Mouse (Mus musculus): ENCODE results near the gene Ttll5. TPM values are rescaled to one million over a fixed set of nuclear protein-coding genes. Genes with fewer than 3 reads are reported as not detected.

Ttll5 gene
- total RNA-seq (2021): 10 to 100 TPM; 42.3 to 47.3 TPM
- long read RNA-seq, experiment 1, partial matches to known transcripts: 4 of 8 reads
- long read RNA-seq, experiment 1, other reads (novel, unspliced or antisense): 3 of 8 reads
- long read RNA-seq, experiment 2, full-length matches to known transcripts: 3 of 20 reads
- long read RNA-seq, experiment 2, partial matches to known transcripts: 10 of 20 reads
- long read RNA-seq, experiment 2, other reads (novel, unspliced or antisense): 7 of 20 reads

GRCm38 (mm10) chr12:85824438-85825264, at the start of gene Ttll5, which contains the start of gene Erg28:
Gene Ttll5 (plus strand): TSS chr12:85824659.
Gene Erg28 (minus strand): TSS chr12:85824550.
- peak; percentile 97 to 98 for DNase-seq (ENCODE audit: low spot score in 2 of 2)

DNA sequence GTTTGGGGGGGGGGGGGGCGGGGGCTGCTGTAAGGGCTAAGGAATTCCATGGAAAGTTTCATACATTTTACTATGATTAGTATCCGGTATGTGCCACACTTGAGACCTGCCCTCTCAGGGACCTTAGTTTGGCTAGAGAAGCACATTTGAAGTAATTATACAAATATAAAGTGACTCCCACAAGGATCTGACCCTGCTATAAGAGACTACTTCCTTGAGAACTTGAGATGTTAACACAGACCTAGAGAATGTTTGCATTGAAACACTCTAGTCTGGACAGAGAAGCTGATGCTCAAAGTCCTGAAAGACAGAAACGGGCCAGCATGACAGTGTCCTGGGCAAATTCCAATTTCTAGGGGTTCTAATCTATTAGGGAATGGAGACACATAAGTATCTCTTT, 45.5 kb upstream of the Ttll5 start:
- no peak for DNase-seq (ENCODE audit: low spot score in 2 of 2)

- no peak for DNase-seq (ENCODE audit: low spot score in 2 of 2)
Measured at GRCm38 (mm10) chr12:85779707-85780106, 44.8 kb upstream of the Ttll5 start.

- no peak for DNase-seq (ENCODE audit: low spot score in 2 of 2)
Measured at GRCm38 (mm10) chr12:85781606-85782005, 42.9 kb upstream of the Ttll5 start.

- DNase-seq (ENCODE audit: low spot score in 2 of 2): no peak
Measured at GRCm38 (mm10) chr12:85784916-85785815, 39.3 kb upstream of the Ttll5 start.

- DNase-seq (ENCODE audit: low spot score in 2 of 2): no peak
Measured at GRCm38 (mm10) chr12:85792158-85792557, 32.3 kb upstream of the Ttll5 start.

- peak; percentile 44 to 59 for DNase-seq (ENCODE audit: low spot score in 2 of 2)
Measured at GRCm38 (mm10) chr12:85792821-85793346, 31.6 kb upstream of the Ttll5 start.

DNA sequence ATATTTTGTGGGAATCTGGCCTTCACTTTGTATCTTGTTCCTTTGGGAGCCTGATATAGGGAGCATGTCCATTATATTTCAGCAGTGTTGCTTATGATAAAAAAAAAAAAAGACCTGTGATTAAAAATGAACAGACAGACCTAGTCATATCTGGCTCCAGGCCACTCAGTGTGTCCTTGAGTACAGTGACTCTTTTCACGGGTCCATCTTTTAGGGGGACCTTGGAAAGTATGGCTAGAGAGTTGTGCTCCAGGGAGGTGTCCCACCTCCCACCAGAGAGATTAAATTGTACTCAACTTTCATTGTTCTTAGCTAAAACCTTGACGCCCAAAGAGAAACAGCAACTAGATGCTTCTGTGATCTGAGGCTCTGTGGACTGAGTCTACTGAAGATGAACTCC, 30.4 kb upstream of the Ttll5 start:
- DNase-seq (ENCODE audit: low spot score in 2 of 2): no peak

- no peak for DNase-seq (ENCODE audit: low spot score in 2 of 2)
Measured at GRCm38 (mm10) chr12:85795551-85795950, 28.9 kb upstream of the Ttll5 start.

- peak; percentile 33 to 47 for DNase-seq (ENCODE audit: low spot score in 2 of 2)
Measured at GRCm38 (mm10) chr12:85800031-85800430, 24.4 kb upstream of the Ttll5 start.

GRCm38 (mm10) chr12:85809726-85810125, 14.7 kb upstream of the Ttll5 start:
- no peak for DNase-seq (ENCODE audit: low spot score in 2 of 2)

- DNase-seq (ENCODE audit: low spot score in 2 of 2): no peak
Measured at GRCm38 (mm10) chr12:85810959-85811358, 13.5 kb upstream of the Ttll5 start.

GRCm38 (mm10) chr12:85811676-85812075, 12.8 kb upstream of the Ttll5 start:
- DNase-seq (ENCODE audit: low spot score in 2 of 2): no peak

- DNase-seq (ENCODE audit: low spot score in 2 of 2): no peak
Measured at GRCm38 (mm10) chr12:85813599-85813998, 10.9 kb upstream of the Ttll5 start.

DNA sequence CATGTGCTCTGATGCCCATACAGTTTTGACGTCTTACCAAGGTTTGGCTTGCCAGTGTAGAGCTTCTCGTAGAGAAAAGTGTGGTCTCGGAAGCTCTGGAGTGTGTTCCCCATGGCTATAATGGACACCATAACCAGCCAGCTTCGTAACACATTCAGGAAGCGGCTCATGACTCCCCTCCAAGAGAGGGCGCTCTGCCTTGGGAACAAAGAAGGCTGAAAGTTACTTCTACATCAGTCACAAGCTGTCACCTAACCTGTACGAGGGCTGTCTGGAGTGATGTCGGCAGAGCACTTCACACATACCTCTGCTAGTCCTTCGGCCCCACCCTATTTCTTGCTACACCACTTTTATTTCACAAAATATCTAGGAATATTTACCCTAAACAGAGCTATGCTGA, 2.4 kb upstream of the Ttll5 start:
- DNase-seq (ENCODE audit: low spot score in 2 of 2): no peak

DNA sequence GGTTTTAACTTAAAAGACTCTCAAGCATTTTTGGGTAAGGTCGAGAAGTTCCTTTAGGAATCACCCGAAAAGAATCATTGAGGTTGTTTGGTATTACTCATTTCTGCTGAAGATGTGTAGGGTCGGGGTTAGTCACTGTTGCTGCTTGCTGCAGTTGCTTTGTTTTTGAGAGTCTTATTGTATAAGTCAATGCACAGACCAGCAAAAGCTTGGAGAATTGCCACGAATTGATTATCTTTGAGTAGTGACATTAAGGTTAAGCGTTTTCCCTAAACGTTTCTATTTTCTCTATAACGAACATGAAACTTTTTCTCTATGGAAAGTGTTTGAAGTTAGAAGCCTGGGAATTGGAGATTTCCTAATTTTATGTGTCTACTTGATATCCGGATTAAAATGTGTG, 902 bp downstream of the Ttll5 start:
- DNase-seq (ENCODE audit: low spot score in 2 of 2): no peak

DNA sequence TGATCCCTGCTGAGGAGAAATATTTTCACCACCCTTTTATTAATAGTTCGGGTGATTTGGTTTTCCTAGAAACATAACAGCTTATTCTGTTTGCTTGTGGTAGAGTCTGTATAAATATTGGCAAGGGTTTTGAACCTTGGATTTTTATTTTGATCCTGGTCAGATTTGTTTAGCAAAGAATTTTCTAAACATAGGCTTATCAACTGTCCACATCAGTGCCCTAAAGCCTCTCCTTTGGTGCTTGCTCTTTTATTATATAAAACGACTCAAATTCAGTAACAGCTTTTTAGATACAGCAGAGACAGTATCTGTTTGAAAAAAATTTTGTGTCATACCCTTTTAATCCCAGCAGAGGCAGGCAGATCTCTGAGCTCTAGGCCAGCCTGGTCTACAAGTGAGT, 1.4 kb downstream of the Ttll5 start:
- DNase-seq (ENCODE audit: low spot score in 2 of 2): no peak

DNA sequence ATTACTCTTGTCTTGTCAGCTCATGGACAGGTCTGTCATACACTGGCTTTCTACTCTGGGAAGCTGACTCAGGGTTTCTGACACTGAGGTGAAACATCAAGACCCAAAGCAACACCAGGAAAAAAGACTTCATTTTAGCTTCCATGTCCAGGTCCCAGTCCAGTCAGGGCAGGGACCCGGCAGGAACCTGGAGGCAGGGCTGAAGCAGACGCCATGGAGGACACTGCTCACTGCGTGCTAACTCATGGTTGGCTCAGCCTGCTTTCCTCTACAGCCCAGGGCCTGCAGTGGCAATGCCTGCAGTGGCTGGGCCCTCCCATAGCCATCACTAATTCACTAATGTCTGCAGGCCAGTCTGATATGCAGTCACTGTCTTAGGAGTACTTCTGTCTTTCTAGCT, 4.4 kb downstream of the Ttll5 start:
- DNase-seq (ENCODE audit: low spot score in 2 of 2): no peak

- no peak for DNase-seq (ENCODE audit: low spot score in 2 of 2)
Measured at GRCm38 (mm10) chr12:85829866-85830265, 5.4 kb downstream of the Ttll5 start.

- no peak for DNase-seq (ENCODE audit: low spot score in 2 of 2)
Measured at GRCm38 (mm10) chr12:85830691-85831090, 6.2 kb downstream of the Ttll5 start.

- no peak for DNase-seq (ENCODE audit: low spot score in 2 of 2)
Measured at GRCm38 (mm10) chr12:85834543-85834942, 10.1 kb downstream of the Ttll5 start.
